In the genomic region with DNA sequence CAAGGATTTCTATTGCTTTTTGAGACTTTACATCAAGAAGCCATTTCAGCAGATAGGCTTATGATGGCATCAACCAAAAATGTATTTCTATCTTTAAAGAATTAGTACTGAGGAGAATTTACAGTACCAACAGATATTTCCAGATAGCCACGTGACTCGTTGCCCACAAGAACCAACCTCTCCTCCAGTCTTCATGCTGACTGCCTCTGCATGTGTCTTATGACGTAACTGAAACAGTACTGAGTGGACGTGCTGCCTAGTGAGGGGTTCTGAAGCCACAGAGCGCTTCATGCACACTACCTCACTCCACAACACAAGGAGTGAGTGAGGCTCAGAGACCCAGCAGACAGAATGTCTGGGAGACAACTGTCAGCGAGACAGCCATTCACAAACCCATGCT, we compare ENCODE assay signal across 19 mouse cellular contexts. TPM values are rescaled to one million over a fixed set of nuclear protein-coding genes. Genes with fewer than 3 reads are reported as not detected.
DNase-seq lines count a peak whose midpoint lies in the region; ATAC-seq and TF ChIP-seq lines count a peak whose summit lies in the region.
"Had no signal": no experiment of that assay in that cellular context is flagged by ENCODE, and none has a peak within 500 bp of the region (broad histone marks: within the 10 kb centered on the region; RNA-seq: fewer than 3 reads in every experiment).

No protein-coding gene starts in this region.

- WGBS in cerebellum, adult 2 months: 91% methylated on average over 6 of the region's 6 CpGs

- DNase-seq in 3T3-L1 (ENCODE audit: low read depth, low spot score): peak; percentile 51
- peak; percentile 51 to 54 for DNase-seq in CD8-positive naive resting alpha-beta T cell, adult 2 months (ENCODE audit: low read depth in 2 of 2, low spot score in 2 of 2)
- no peak for DNase-seq in adrenal gland, postnatal 10 days
- no peak for DNase-seq in thymus, adult 18-20 months
- DNase-seq in cerebellum, adult 2 months: no peak
- DNase-seq in heart, adult 18-20 months: no peak
- DNase-seq: cerebellum, adult 11-12 months; gastrocnemius, postnatal 25 days; kidney, postnatal 25 days; left cerebral cortex, postnatal 4 days; lung, postnatal 4 days; right cerebral cortex, postnatal 4 days had no signal

- peak; percentile 5 to 40; a peak in 1 of 4 replicates for ATAC-seq in hematopoietic stem cell, adult 5-6 weeks (replicated peaks in 1 of 2; ENCODE audit: insufficient read depth in 1 of 2, low FRiP score in 2 of 2, low TSS enrichment in 1 of 2, low read depth in 1 of 2, poor library complexity in 2 of 2, severe bottlenecking in 2 of 2)
- ATAC-seq in megakaryocyte-erythroid progenitor cell, adult 5-6 weeks (replicated peaks; ENCODE audit: low FRiP score, low TSS enrichment, poor library complexity, severe bottlenecking): peak; percentile 9; the same call in 1 of the 2 replicates
- ATAC-seq: intestine, postnatal 0 days had no signal

- TF ChIP-seq POLR2A in cerebellum, adult 2 months (IDR thresholded peaks at IDR 0.05; ENCODE audit: borderline replicate concordance, insufficient read depth, low read length): no peak

- H3K27me3 ChIP-seq in cerebellum, adult 2 months (ENCODE audit: control insufficient read depth, insufficient read depth, low read length): no peaks in the 10 kb centered on the region
- H3K27me3 ChIP-seq: heart, embryonic 13.5 days; hindbrain, embryonic 12.5 days; stomach, embryonic 15.5 days had no signal

- H3K4me1 ChIP-seq in cerebellum, adult 2 months (ENCODE audit: control insufficient read depth, insufficient read depth, low read length): no peaks in the 10 kb centered on the region
- H3K4me1 ChIP-seq: stomach, embryonic 15.5 days had no signal

- H3K4me3 ChIP-seq in cerebellum, adult 2 months (replicated peaks; ENCODE audit: insufficient read depth, low read depth, low read length): no peak overlapping the region
- H3K4me3 ChIP-seq: embryonic facial prominence, embryonic 10.5 days; heart, embryonic 13.5 days; hindbrain, embryonic 12.5 days; stomach, embryonic 15.5 days had no signal

- H3K27ac ChIP-seq in cerebellum, adult 2 months (ENCODE audit: insufficient read depth, low read length): no peak overlapping the region
- H3K27ac ChIP-seq: embryonic facial prominence, embryonic 10.5 days; heart, embryonic 13.5 days; hindbrain, embryonic 12.5 days; stomach, embryonic 15.5 days had no signal

- TF ChIP-seq CTCF in cerebellum, adult 2 months (IDR thresholded peaks at IDR 0.05; ENCODE audit: borderline replicate concordance, insufficient read depth, low read depth, low read length): no peak

RNA-seq across cellular contexts. Expression of a gene that starts 38.9 kb away (rescaled TPM):
- 35.3 and 40.9 TPM in 2 replicates for total RNA-seq in hematopoietic stem cell, adult 5-6 weeks (2017)
- 53.7 and 56.7 TPM in 2 replicates for total RNA-seq in megakaryocyte-erythroid progenitor cell, adult 5-6 weeks (2014; fragmentation: Nextera tagmentation)
- total RNA-seq in megakaryocyte-erythroid progenitor cell, adult 5-6 weeks (2017): 28.7 and 29.0 TPM in 2 replicates
- total RNA-seq in adrenal gland, postnatal 10 days (2021): 10 to 100 TPM; 17.7 to 22.6 TPM
- polyA plus RNA-seq in cerebellum, adult 2 months (2012; rRNA removed): 67.8 and 78.1 TPM in 2 replicates
- 1 to 10 TPM; 6.3 to 7.7 TPM for total RNA-seq in heart, adult 18-20 months (2021)

RNA-seq across cellular contexts. Expression of a gene that starts 39.1 kb away (rescaled TPM):
- 0.19 and 0.55 TPM in 2 replicates for total RNA-seq in hematopoietic stem cell, adult 5-6 weeks (2017)
- 1.7 and 2.0 TPM in 2 replicates for total RNA-seq in megakaryocyte-erythroid progenitor cell, adult 5-6 weeks (2014; fragmentation: Nextera tagmentation)
- not detected in 2 replicates for total RNA-seq in megakaryocyte-erythroid progenitor cell, adult 5-6 weeks (2017)
- total RNA-seq in adrenal gland, postnatal 10 days (2021): under 1 TPM; 0.66 to 0.67 TPM
- 0.89 and 0.98 TPM in 2 replicates for polyA plus RNA-seq in cerebellum, adult 2 months (2012; rRNA removed)
- not detected for total RNA-seq in heart, adult 18-20 months (2021)

Comparison
In these comparisons a context has a peak if more than half of its experiments do, and no peak if none do; other contexts are left out.
1. DNase-seq: peak in 3T3-L1 (single experiment) and CD8-positive naive resting alpha-beta T cell, adult 2 months (2 of 2); none in adrenal gland, postnatal 10 days (single experiment), thymus, adult 18-20 months (0 of 2), cerebellum, adult 2 months (0 of 2) and heart, adult 18-20 months (0 of 2).